Mouse (Mus musculus): ENCODE results near the gene Meiob. TPM values are rescaled to one million over a fixed set of nuclear protein-coding genes. Genes with fewer than 3 reads are reported as not detected.

Meiob gene
- polyA plus RNA-seq, 1 experiment from 2014 or later, result not detected

GRCm38 (mm10) chr17:24855838-24856464 is 51.9 kb downstream of the Meiob start:
- 83% methylated on average over 3 of the region's 3 CpGs for whole genome bisulfite sequencing
- Histone ChIP-seq H3K9ac (ENCODE audit: low read length) (no peak overlapping the region), H3K36me3 (ENCODE audit: control insufficient read depth, insufficient read depth, low read length) (peaks cover 32% of the 10 kb centered on the region), H3K4me2 (ENCODE audit: low read length) (no peak overlapping the region), H3K9me3 (ENCODE audit: control insufficient read depth, low read length) (no peaks in the 10 kb centered on the region), H3K4me3 (ENCODE audit: low read depth, low read length) (no peak overlapping the region), H3K4me1 (replicated peaks; ENCODE audit: control insufficient read depth, insufficient read depth, low read length) (peaks cover 6% of the 10 kb centered on the region; the same call in 1 of the 2 replicates), H3K27me3 (replicated peaks; ENCODE audit: control insufficient read depth, insufficient read depth, low read length) (peaks cover 6% of the 10 kb centered on the region; the same call in 1 of the 2 replicates), H3K27ac (ENCODE audit: low read depth) (no peak overlapping the region)
- no peak for DNase-seq (ENCODE audit: low spot score)
- no peak for ATAC-seq (replicated peaks; ENCODE audit: low FRiP score, low TSS enrichment, low read depth)

DNA sequence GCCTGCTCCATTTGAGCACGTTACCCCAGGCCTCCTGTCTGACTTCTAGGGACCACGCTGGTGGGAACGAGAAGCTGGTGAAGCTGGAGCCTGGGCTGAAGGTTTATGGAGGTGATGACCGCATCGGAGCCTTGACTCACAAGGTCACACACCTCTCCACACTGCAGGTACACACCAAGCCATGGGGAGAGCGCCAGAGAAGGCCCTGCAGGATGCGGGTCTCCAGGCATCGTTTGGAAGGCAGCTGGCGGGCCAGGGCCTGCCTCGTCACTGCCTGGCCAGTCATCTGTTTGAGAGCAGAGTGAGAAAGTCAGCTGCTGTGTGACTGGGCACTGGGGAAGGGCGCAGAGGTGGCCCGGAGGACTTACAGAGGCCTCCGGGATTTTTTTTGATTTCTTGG is 52.5 kb downstream of the Meiob start:
- DNase-seq (ENCODE audit: low spot score) (no peak), ATAC-seq (replicated peaks; ENCODE audit: low FRiP score, low TSS enrichment, low read depth) (no peak)
- Histone ChIP-seq H3K9me3 (ENCODE audit: control insufficient read depth, low read length) (no peaks in the 10 kb centered on the region), H3K4me2 (ENCODE audit: low read length) (no peak overlapping the region), H3K27me3 (replicated peaks; ENCODE audit: control insufficient read depth, insufficient read depth, low read length) (0 out of 2 replicates have a peak, but pooled peaks cover under 1% of the 10 kb centered on the region), H3K27ac (ENCODE audit: low read depth) (no peak overlapping the region), H3K9ac (ENCODE audit: low read length) (no peak overlapping the region), H3K4me1 (replicated peaks; ENCODE audit: control insufficient read depth, insufficient read depth, low read length) (no peaks in the 10 kb centered on the region), H3K36me3 (ENCODE audit: control insufficient read depth, insufficient read depth, low read length) (peaks cover 39% of the 10 kb centered on the region), H3K4me3 (ENCODE audit: low read depth, low read length) (no peak overlapping the region)
- 87% methylated on average over 13 of the region's 13 CpGs for WGBS

DNA sequence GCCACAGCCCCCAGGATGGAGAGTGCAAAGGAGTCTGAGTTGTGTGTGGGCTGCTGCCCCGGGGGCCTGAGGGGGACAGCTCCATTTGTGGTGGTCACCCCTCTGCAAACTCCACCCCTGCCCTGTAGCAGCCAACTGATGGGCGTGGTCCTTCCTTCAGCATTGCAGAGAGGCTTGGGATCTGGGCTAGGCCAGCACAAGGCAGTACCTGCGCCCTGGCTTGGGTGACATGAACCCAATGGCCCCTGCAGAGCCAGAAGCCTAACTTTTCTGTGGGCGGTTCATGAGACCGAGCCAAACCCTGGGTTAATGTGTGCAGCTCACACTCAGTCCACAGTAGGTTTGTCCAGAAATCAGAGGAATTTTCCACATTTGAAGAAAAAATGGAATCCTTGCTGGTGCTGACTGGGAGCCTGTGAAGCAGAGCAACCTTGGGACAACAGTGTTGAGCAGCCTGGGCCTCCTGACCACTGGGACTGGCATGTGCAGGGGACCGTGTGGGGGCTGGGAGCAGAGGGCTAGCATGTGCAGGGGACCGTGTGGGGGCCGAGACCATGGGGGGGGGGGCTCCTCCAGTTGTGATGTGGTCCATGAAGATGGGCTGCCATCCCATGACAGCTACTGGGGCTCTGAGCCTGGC is 53.9 kb downstream of the Meiob start:
- Histone ChIP-seq H3K4me2 (ENCODE audit: low read length) (no peak overlapping the region), H3K9me3 (ENCODE audit: control insufficient read depth, low read length) (no peaks in the 10 kb centered on the region), H3K27ac (ENCODE audit: low read depth) (no peak overlapping the region), H3K9ac (ENCODE audit: low read length) (no peak overlapping the region), H3K4me1 (replicated peaks; ENCODE audit: control insufficient read depth, insufficient read depth, low read length) (no peaks in the 10 kb centered on the region), H3K27me3 (replicated peaks; ENCODE audit: control insufficient read depth, insufficient read depth, low read length) (no peaks in the 10 kb centered on the region), H3K36me3 (ENCODE audit: control insufficient read depth, insufficient read depth, low read length) (peaks cover 51% of the 10 kb centered on the region), H3K4me3 (ENCODE audit: low read depth, low read length) (no peak overlapping the region)
- no peak for DNase-seq (ENCODE audit: low spot score)
- 86% methylated on average over 8 of the region's 8 CpGs for WGBS
- no peak for ATAC-seq (replicated peaks; ENCODE audit: low FRiP score, low TSS enrichment, low read depth)

- Histone ChIP-seq H3K9me3 (ENCODE audit: control insufficient read depth, low read length) (no peaks in the 10 kb centered on the region), H3K4me2 (ENCODE audit: low read length) (no peak overlapping the region), H3K27ac (ENCODE audit: low read depth) (no peak overlapping the region), H3K9ac (ENCODE audit: low read length) (no peak overlapping the region), H3K4me1 (replicated peaks; ENCODE audit: control insufficient read depth, insufficient read depth, low read length) (no peaks in the 10 kb centered on the region), H3K27me3 (replicated peaks; ENCODE audit: control insufficient read depth, insufficient read depth, low read length) (no peaks in the 10 kb centered on the region), H3K4me3 (ENCODE audit: low read depth, low read length) (no peak overlapping the region), H3K36me3 (ENCODE audit: control insufficient read depth, insufficient read depth, low read length) (peaks cover 47% of the 10 kb centered on the region)
- ATAC-seq (replicated peaks; ENCODE audit: low FRiP score, low TSS enrichment, low read depth) (no peak), DNase-seq (ENCODE audit: low spot score) (no peak)
- 92% methylated on average over 6 of the region's 6 CpGs for WGBS
These were observed 54.9 kb downstream of the Meiob start for GRCm38 (mm10) chr17:24858967-24859366.

DNA sequence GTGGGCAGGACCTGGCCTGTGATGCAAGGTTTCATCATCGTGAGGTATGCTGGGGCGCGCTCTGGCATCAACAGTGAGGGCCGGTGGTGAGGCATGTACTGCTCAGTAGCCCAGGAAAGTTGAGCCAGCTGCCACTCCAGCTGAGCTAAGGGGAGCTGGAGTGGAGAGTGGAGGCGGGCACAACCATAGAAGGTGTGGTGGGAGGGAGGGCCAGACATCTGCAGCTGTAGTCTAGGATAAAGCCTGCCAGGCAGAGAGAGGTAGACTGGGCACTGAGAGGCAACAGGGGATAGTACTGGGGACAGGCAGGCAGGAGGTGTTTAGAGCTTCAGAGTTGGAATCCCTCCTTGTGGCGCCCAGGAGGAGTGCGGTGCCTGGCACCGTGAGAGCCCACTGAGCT is 56.0 kb downstream of the Meiob start:
- Histone ChIP-seq H3K9me3 (ENCODE audit: control insufficient read depth, low read length) (no peaks in the 10 kb centered on the region), H3K36me3 (ENCODE audit: control insufficient read depth, insufficient read depth, low read length) (peaks cover 41% of the 10 kb centered on the region), H3K27me3 (replicated peaks; ENCODE audit: control insufficient read depth, insufficient read depth, low read length) (no peaks in the 10 kb centered on the region), H3K27ac (ENCODE audit: low read depth) (no peak overlapping the region), H3K4me2 (ENCODE audit: low read length) (no peak overlapping the region), H3K4me3 (ENCODE audit: low read depth, low read length) (no peak overlapping the region), H3K9ac (ENCODE audit: low read length) (no peak overlapping the region), H3K4me1 (replicated peaks; ENCODE audit: control insufficient read depth, insufficient read depth, low read length) (no peaks in the 10 kb centered on the region)
- ATAC-seq (replicated peaks; ENCODE audit: low FRiP score, low TSS enrichment, low read depth) (no peak), DNase-seq (ENCODE audit: low spot score) (no peak)
- whole genome bisulfite sequencing, result 93% methylated on average over 8 of the region's 8 CpGs

DNA sequence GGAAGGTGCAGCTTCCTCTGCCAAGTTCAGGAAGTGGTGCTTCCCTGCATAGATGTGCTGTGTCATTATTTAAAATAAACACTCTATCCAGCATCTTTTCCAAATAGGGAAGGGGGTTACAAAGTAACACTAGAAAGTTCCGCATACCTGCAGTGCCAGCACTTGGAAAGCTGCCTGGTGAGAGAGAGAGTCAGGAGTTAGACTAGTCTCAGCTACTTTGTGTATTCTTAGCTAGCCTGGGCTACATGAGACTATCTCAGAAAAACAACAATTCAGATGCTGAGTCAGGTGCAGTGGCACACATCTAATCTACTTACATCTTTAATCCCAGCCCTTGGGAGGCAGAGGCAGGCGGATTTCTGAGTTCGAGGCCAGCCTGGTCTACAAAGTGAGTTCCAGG is 57.7 kb downstream of the Meiob start:
- Histone ChIP-seq H3K4me3 (ENCODE audit: low read depth, low read length) (no peak overlapping the region), H3K4me2 (ENCODE audit: low read length) (no peak overlapping the region), H3K36me3 (ENCODE audit: control insufficient read depth, insufficient read depth, low read length) (peaks cover 35% of the 10 kb centered on the region), H3K9me3 (ENCODE audit: control insufficient read depth, low read length) (no peaks in the 10 kb centered on the region), H3K4me1 (replicated peaks; ENCODE audit: control insufficient read depth, insufficient read depth, low read length) (no peaks in the 10 kb centered on the region), H3K9ac (ENCODE audit: low read length) (no peak overlapping the region), H3K27ac (ENCODE audit: low read depth) (no peak overlapping the region), H3K27me3 (replicated peaks; ENCODE audit: control insufficient read depth, insufficient read depth, low read length) (no peaks in the 10 kb centered on the region)
- WGBS, result 97% methylated on average over 3 of the region's 3 CpGs
- DNase-seq (ENCODE audit: low spot score) (no peak), ATAC-seq (replicated peaks; ENCODE audit: low FRiP score, low TSS enrichment, low read depth) (no peak)

DNA sequence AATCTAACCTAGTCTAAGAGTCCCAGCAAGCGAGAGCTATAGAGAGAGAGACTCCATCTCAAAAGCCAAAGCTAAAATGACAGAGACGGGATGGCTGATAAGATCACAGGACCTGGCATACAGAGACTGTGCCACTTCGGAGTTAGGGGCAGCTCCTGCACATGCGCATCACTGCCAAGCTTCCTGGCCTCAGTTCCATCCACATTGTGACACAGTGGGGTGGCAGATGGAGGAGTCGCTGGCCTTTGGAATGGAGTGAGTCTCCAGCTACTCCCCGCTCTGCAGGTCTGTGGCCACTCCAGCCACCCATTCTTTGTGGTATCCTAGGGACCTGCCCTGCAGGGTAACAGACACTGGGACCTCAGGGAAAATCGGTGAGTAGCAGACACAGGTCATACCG is 61.7 kb downstream of the Meiob start, which contains the start of gene Igfals:
Gene Igfals (plus strand): TSS at position 222 of the 400 bp plus-strand sequence.
- ATAC-seq (replicated peaks; ENCODE audit: low FRiP score, low TSS enrichment, low read depth), result no peak
- Histone ChIP-seq H3K27me3 (replicated peaks; ENCODE audit: control insufficient read depth, insufficient read depth, low read length) (no peaks in the 10 kb centered on the region), H3K4me1 (replicated peaks; ENCODE audit: control insufficient read depth, insufficient read depth, low read length) (no peaks in the 10 kb centered on the region), H3K36me3 (ENCODE audit: control insufficient read depth, insufficient read depth, low read length) (peaks cover 28% of the 10 kb centered on the region), H3K4me3 (ENCODE audit: low read depth, low read length) (no peak within 1 kb of the TSS), H3K9ac (ENCODE audit: low read length) (no peak within 1 kb of the TSS), H3K27ac (ENCODE audit: low read depth) (no peak within 1 kb of the TSS), H3K4me2 (ENCODE audit: low read length) (no peak within 1 kb of the TSS), H3K9me3 (ENCODE audit: control insufficient read depth, low read length) (no peaks in the 10 kb centered on the region)
- WGBS, result 91% methylated on average over 8 of the region's 8 CpGs
- DNase-seq (ENCODE audit: low spot score), result no peak

GRCm38 (mm10) chr17:24867914-24868313 is 63.8 kb downstream of the Meiob start:
- no peaks in the 10 kb centered on the region for H3K27me3 ChIP-seq (replicated peaks; ENCODE audit: control insufficient read depth, insufficient read depth, low read length)
- no peaks in the 10 kb centered on the region for H3K9me3 ChIP-seq (ENCODE audit: control insufficient read depth, low read length)
- 92% methylated on average over 10 of the region's 10 CpGs for WGBS
- ATAC-seq (replicated peaks; ENCODE audit: low FRiP score, low TSS enrichment, low read depth), result no peak
- no peak overlapping the region for H3K9ac ChIP-seq (ENCODE audit: low read length)
- DNase-seq (ENCODE audit: low spot score), result no peak
- H3K4me1 ChIP-seq (replicated peaks; ENCODE audit: control insufficient read depth, insufficient read depth, low read length), result no peaks in the 10 kb centered on the region
- peaks cover 8% of the 10 kb centered on the region; the same call in 1 of the 2 replicates for H3K36me3 ChIP-seq (ENCODE audit: control insufficient read depth, insufficient read depth, low read length)
- H3K27ac ChIP-seq (ENCODE audit: low read depth), result no peak overlapping the region
- H3K4me2 ChIP-seq (ENCODE audit: low read length), result no peak overlapping the region
- no peak overlapping the region for H3K4me3 ChIP-seq (ENCODE audit: low read depth, low read length)

All from intestine, embryonic 14.5 days (tissue).